Mouse (Mus musculus) left cerebral cortex, adult 2 months (tissue): ENCODE measurements around the gene Rogdi. TPM values are rescaled to one million over a fixed set of nuclear protein-coding genes. Genes with fewer than 3 reads are reported as not detected.
A peak's percentile ranks its signal among the peaks of the same experiment; 100 is the strongest.

Experiments
- DNase-seq, 2 experiments: peaks; one replicate each; pipeline ENCODE4 v3.0.0; 2021 to 2022; ENCODE audit warnings: low spot score in 2 of 2, mixed read lengths in 1 of 2; ENCODE audit errors: extremely low spot score in 1 of 2
- H3K27ac ChIP-seq: fragments of 200-600 bp; 2 replicates; pipeline ENCODE4 v1.8.1; 2022
- H3K4me3 ChIP-seq: fragments of 200-600 bp; 2 replicates; pipeline ENCODE4 v1.8.1; 2022
- CTCF ChIP-seq: fragments of 200-600 bp; IDR thresholded peaks from 2 replicates; pipeline ENCODE4 v1.8.1; 2022; ENCODE audit warnings: antibody characterized with exemption, mild to moderate bottlenecking, moderate library complexity
- intact Hi-C: fragments of 180-260 bp; cut with DNase I; formaldehyde crosslinking; loops from one replicate; pipeline ENCODE4 v1.15.1; 2025
- long read RNA-seq, 2 experiments: library from polyadenylated mRNA; stranded (forward); transcript quantifications; one replicate each; pipeline ENCODE4 v2.0.0; 2021; ENCODE audit warnings: borderline mapping rate in 2 of 2
- total RNA-seq, 2 experiments: library from RNA; stranded (reverse); gene quantifications; 2 replicates each; pipeline ENCODE4 v1.2.3; 2021

Gene Rogdi
- total RNA-seq: 100 to 1,000 TPM; 209 to 213 TPM
- long read RNA-seq, experiment 1, transcript Rogdi-207 (11 exons, 1,355 nt): major isoform, 93 of 148 reads
- long read RNA-seq, experiment 1, partial matches to known transcripts: 6 of 148 reads
- long read RNA-seq, experiment 1, other reads (novel, unspliced or antisense): 49 of 148 reads
- long read RNA-seq, experiment 2, transcript Rogdi-207 (11 exons, 1,355 nt): major isoform, 60 of 105 reads
- long read RNA-seq, experiment 2, partial matches to known transcripts: 9 of 105 reads
- long read RNA-seq, experiment 2, other reads (novel, unspliced or antisense): 36 of 105 reads

DNA sequence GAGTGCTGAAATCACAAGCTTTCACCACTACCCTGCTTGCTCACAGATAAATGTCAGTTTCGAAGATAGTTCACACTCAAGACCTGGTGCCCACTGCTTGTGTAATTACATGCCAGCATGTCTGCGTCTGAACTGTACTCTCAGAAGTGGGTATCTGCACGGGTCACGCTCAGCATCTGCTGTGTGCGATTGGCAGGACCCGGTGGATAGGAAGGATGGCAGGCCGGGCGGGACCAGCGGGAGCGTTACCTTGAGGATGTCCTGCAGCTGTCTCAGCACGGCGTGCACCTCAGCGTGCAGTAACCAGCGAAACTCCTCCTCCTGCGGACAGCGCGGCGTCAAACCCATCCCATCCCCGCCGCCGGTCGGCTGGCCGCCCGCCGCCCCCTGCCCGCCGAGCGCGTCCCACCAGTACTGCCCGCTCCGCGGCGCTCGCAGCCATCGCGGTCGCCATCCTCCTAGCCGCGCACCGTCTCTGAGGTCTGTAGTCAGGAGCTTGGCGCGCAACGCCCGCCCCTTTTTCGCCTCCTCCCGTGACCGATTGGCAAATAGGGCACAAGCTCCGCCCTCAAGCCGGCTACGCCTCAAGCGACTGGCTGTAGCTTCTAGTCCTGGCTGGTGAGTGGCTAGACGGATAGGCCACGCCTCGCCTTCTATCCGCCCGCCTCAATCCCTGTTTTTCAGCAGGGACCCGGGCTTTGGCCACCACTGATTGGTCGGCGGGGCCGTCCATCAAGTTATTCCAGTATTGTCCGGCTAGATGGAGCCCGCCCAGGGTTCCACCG is at the start of gene Rogdi:
Rogdi (minus strand) TSS at position 500 of the 785 bp plus-strand sequence.
- Histone ChIP-seq H3K27ac (peak within 1 kb of the TSS; percentile 89), H3K4me3 (peak within 1 kb of the TSS; percentile 89)
- intact Hi-C loops: loop anchor here (2.0 kb wide), 2 partner anchors 34 to 48 kb away; partner anchors contain the start of gene Anks3
- peak; percentile 96 to 98 for DNase-seq
- peak; percentile 7; the same call in 1 of the 2 replicates for TF ChIP-seq CTCF

DNA sequence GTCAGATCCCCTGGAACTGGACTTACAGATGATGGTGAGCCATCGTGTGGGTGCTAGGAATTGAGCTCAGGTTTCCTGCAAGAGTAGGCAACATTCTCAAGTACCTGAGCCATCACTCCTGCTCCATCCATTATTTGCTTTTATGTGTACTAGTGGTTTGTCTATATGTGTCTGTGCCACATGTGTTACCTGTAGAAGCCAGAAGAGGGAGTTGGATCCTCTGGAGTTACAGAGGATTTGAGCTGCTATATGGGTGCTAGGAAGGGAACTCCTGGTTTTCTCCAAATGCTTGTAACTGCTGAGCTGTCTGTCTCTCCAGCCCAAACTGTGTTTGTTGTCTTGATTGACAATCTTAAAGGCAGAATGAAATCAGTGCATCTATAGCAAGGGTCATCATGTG is 44.8 kb upstream of the Rogdi start:
- no peak for DNase-seq
- intact Hi-C loops: loop anchor here (5.0 kb wide), 1 partner anchor 89 kb away; the partner anchor contains the start of gene Sec14l5
- H3K4me3 ChIP-seq: no peak overlapping the region
- TF ChIP-seq CTCF: peak; percentile 39
- no peak overlapping the region for H3K27ac ChIP-seq

DNA sequence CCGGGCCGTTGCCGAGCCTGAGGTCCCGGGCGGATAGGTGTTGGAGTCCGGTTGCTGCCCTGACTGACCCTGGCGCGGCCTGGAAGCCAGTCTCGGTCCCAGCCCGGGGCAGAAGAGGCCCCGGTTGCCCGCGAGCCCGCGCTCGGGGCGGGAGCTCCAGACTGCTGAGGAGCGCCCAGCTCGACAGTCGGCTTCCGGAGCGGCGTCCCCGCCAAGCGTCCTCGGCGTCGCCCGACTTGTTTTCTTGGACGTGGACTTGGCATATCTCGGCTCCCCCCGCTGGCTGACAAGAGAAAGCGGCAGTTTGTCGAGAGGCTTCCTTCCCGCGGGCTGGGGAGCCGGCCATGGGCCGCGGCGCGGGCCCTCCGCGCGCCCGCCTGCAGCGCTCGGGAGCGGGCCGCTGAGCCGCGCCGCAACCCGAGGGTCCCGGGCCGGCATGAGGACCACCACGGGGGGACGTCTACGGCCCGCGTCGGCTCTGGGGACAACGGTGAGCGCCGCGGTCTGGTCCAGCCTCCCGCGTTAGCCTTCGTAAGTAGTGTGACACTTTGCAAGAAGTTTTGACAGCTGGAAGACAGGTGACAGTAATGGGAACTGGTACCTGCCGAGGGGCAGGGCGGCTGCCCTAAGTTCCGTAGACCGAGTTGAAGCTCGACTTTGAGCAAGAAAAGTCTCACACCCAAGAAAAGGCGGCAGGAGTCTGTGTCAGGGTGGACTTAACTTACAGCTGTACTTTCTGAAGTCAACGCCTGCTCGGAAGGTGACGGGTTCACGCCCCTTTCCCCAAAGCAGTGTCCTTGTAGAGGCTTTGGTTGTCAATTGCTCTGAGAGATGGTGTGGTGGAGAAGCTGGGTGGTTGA is 37.1 kb upstream of the Rogdi start:
- H3K27ac ChIP-seq: peak overlapping the region; percentile 88
- peak overlapping the region; percentile 99 for H3K4me3 ChIP-seq
- intact Hi-C loops: loop anchor here (1.0 to 5.0 kb wide), 2 partner anchors 152 to 183 kb away; partner anchors contain the start of genes Alg1 and Nagpa
- DNase-seq: peak; percentile 70 to 74
- TF ChIP-seq CTCF: peak; percentile 17

DNA sequence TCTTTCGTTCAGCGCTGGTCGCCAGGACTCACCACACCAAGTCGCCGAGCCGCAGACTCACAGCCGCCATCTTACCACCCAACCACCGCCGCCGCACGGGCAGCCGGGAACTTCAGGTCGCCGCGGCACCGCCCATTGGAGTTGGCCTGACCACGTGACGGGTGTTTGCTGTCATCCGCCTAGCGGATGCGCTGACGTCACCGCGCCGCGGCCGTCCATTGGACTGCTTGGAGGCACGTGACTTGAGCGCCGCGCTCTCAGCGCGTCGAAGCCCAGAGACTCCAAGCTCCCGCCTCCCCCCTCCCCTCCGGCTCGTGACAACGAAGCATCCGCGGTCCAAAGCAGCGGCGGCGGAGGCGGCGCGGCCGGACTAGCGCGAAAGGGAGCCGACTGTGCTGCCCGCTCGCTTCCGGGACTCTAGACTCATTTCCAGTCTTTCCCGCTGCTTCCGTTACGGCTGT is 36.5 kb upstream of the Rogdi start, which contains the start of the genes Glyr1 and Ubn1:
Glyr1 (minus strand) TSS at position 90 of the 461 bp plus-strand sequence.
Ubn1 (plus strand) TSS at position 284 of the 461 bp plus-strand sequence.
- intact Hi-C loops: loop anchor here (1.0 to 5.0 kb wide), 2 partner anchors 152 to 183 kb away; partner anchors contain the start of genes Alg1 and Nagpa
- peak; percentile 99 to 100 for DNase-seq
- peak within 1 kb of the TSS; percentile 99 for H3K4me3 ChIP-seq
- peak within 1 kb of the TSS; percentile 92 for H3K27ac ChIP-seq
- no peak; the same call in 1 of the 2 replicates for TF ChIP-seq CTCF

DNA sequence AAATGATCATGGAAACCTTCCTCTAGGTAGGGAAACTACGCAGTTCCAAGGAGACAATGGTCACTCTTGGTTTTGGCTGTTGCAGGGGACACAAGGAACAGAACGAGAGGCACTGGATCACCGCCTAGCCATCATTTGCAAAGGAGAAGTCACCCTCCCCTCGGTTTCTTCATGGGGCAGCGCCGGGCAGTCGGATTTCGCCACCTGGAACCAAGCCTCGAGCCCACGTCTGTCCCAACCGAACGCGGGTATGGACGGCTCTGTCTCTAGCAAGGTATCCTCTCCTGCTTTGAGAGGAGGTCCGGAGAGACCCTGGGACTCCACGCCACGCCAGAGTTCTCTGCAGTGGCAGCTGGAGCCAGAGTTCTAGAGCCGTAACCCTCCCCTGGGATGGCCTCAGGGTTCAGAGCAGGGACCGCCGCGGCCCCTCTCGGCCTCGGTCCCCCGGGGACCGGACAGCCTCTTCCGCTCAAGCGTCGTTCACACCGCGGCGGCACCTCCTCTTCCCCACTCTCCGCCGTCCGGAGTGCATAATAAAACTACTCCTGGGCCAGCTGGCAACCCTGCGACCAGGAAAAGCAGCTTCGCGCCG is 35.9 kb upstream of the Rogdi start:
- intact Hi-C loops: no loop called here
- no peak for DNase-seq
- H3K4me3 ChIP-seq: peak overlapping the region; percentile 99
- H3K27ac ChIP-seq: peak overlapping the region; percentile 92
- TF ChIP-seq CTCF: no peak

DNA sequence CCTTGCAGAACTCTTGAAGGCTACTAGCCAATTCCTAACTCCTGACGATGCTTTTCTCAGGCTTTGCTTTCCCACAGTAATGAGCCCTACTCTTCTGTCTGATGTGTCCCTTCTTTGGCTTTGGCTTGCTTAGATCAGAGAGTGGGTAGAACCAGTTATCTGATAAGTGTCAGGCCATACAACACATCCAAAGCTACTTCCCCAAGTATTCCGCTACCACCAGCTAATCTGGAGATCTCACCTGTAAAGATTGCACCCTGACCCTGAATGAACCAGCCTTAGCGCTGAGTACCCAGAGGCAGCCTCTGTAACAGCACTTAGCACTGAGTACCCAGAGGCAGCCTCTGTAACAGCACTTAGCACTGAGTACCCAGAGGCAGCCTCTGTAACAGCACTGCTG is 32.0 kb upstream of the Rogdi start:
- TF ChIP-seq CTCF: no peak
- no peak for DNase-seq
- intact Hi-C loops: no loop called here
- H3K27ac ChIP-seq: no peak overlapping the region
- H3K4me3 ChIP-seq: no peak overlapping the region

DNA sequence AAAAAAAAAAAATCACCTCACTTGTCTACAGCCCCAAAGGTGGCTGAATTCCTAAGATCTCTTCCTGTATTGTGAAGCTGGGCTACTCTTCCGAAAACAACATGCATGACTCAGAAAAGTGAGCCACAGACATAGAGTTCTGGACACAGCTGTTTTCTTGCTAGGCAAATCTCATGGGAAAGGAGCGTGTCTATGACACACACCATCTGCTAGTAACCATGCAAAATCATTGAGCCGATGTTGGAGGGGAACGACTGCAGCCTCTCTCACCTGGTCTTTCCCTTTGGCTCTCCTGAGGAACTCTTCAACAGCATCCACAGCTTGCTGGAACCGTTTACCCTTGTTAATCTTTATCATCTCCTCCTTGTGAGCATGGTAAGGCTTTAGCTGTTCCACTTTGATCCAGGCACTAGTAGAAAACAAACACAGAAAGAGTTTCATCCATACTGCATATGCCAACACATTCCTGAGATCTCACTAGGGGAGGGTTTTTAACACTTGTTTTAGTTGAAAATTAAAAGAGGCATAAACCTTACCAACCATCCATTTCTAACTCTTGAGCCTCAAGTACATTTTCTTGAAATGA is 23.4 kb upstream of the Rogdi start:
- no peak for TF ChIP-seq CTCF
- DNase-seq: no peak
- no peak overlapping the region for H3K27ac ChIP-seq
- intact Hi-C loops: no loop called here
- no peak overlapping the region for H3K4me3 ChIP-seq

DNA sequence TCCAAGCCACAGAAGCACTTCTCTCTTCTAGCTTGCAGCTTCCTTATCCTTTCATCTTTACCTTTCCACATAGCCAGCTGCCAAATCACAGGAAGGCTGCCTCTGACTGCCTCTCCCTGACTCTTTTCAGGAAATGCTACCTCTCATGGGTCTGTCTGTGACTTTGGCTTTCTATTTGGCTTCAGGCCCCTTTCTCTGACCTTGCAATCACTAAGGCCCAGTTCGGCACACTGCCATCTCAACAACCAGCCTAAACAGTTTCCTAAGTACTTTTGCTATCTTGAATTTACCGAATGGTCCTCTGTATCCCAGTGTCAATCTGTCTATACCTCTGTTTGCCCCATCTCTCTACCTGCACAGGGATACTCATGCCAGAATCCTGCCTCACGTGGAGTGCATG is 22.2 kb upstream of the Rogdi start:
- intact Hi-C loops: no loop called here

DNA sequence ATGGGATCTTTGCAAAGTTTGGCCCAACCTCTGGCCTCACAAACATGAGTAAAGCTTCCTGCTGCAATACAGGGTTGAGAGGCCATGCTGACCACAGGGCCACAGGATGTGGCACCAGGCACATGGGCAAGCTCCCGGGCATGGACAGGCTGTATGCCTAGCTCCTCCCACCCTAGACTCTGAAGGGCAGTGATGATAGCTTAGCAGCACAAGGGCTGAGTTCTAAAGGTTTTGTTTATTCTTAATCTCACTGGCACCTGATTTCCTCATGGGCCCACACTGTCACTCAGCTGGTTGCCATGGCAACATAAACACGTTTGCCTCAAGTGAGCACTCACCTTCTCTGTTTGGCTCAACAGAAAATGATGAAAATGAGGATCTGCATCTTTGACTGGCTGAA is 16.5 kb upstream of the Rogdi start:
- intact Hi-C loops: no loop called here
- DNase-seq: no peak
- Histone ChIP-seq H3K4me3 (no peak overlapping the region), H3K27ac (no peak overlapping the region)
- no peak for TF ChIP-seq CTCF

More for the DNA sequence above, 22.2 kb upstream of the Rogdi start:
- Histone ChIP-seq H3K4me3 (no peak overlapping the region), H3K27ac (no peak overlapping the region)
- no peak for TF ChIP-seq CTCF
- no peak for DNase-seq

DNA sequence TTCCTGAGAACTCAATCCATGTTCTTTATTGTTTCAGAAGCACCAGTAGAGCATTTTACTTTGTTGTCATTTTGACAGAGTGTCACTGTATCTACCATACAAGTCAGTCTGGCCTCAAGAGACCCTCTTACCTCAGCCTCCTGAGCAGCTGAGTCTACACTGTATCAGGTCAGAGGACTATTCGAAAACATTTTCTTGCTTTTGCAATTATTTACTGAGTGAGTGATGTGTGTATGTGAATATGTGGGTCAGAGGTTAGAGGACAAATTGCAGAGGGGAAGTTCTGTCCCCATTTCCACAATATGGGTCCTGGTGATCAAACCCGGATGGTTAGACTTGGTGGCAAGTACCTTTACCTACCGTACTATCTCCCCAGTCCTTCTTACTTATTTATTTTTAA is 10.7 kb upstream of the Rogdi start:
- Histone ChIP-seq H3K27ac (no peak overlapping the region), H3K4me3 (no peak overlapping the region)
- intact Hi-C loops: no loop called here
- no peak for DNase-seq
- no peak for TF ChIP-seq CTCF

DNA sequence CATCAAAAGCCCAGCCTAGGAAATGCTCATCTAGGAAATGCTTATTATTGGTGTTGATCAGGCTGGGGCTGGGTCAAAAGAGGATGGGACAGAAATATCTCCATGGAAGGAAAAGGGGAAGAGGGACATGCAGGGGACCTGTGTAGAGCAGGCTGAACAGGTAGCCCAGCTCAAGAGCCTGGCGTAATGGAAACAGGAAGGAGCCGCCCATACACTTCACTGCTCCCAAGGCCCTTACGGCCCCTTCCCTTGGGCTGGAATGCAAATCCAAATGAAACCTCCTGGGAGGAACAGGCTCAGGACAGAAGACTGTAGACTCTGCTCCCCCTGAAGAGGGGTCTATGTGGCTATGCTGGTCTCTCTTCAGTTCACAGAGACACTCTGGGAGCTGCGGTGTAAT is 1.2 kb upstream of the Rogdi start:
- no peak overlapping the region for H3K27ac ChIP-seq
- intact Hi-C loops: no loop called here

More for the DNA sequence above, 1.2 kb upstream of the Rogdi start:
- DNase-seq: no peak
- H3K4me3 ChIP-seq: no peak overlapping the region
- TF ChIP-seq CTCF: no peak
